Mouse (Mus musculus): ENCODE results near the gene Sgo2a.

- TF ChIP-seq CTCF (IDR thresholded peaks at IDR 0.05) (no peak), POLR2A (IDR thresholded peaks at IDR 0.05; ENCODE audit: insufficient read depth, low read depth, low read length) (no peak)
Measured at GRCm38 (mm10) chr1:57949716-57950115, 46.1 kb upstream of the Sgo2a start.

Data from heart, adult 2 months (tissue).